Mouse (Mus musculus) ES-Bruce4 (cell line): Measurements from ENCODE around the gene Pdap1. TPM values are rescaled to one million over a fixed set of nuclear protein-coding genes. Genes with fewer than 3 reads are reported as not detected.

Experiments used
- H3K27ac ChIP-seq: 2 replicates; pipeline ENCODE4 v1.5.1; 2012; ENCODE audit warnings: low read length, inconsistent platforms; ENCODE audit not compliant: insufficient read depth
- H3K27me3 ChIP-seq: 2 replicates; pipeline ENCODE4 v1.6.1; 2012; ENCODE audit warnings: mild to moderate bottlenecking, low read length, inconsistent platforms; ENCODE audit not compliant: control insufficient read depth, poor library complexity, insufficient read depth, severe bottlenecking
- H3K36me3 ChIP-seq: 2 replicates; pipeline ENCODE4 v1.6.1; 2012; ENCODE audit warnings: inconsistent platforms, mild to moderate bottlenecking, low read length, moderate library complexity; ENCODE audit not compliant: control insufficient read depth, poor library complexity, insufficient read depth, severe bottlenecking
- H3K4me1 ChIP-seq: one replicate; pipeline ENCODE4 v1.8.1; 2011; ENCODE audit warnings: low read length; ENCODE audit not compliant: control insufficient read depth, insufficient read depth
- H3K4me3 ChIP-seq: 2 replicates; pipeline ENCODE4 v1.5.1; 2011; ENCODE audit warnings: low read depth, mild to moderate bottlenecking, low read length
- H3K9ac ChIP-seq: 2 replicates; pipeline ENCODE4 v1.6.1; 2012; ENCODE audit warnings: low read depth, mild to moderate bottlenecking, inconsistent platforms; ENCODE audit not compliant: poor library complexity, severe bottlenecking
- H3K9me3 ChIP-seq: replicated peaks from 2 replicates; pipeline ENCODE4 v1.6.1; 2012; ENCODE audit warnings: mild to moderate bottlenecking, low read length, inconsistent platforms; ENCODE audit not compliant: control insufficient read depth, poor library complexity, insufficient read depth, severe bottlenecking
- CTCF ChIP-seq: IDR thresholded peaks from one replicate; pipeline ENCODE4 v1.8.1; 2011; ENCODE audit warnings: low read depth, low read length
- EP300 ChIP-seq: IDR thresholded peaks from 2 replicates; pipeline ENCODE4 v1.6.1; 2011; ENCODE audit warnings: low read depth, low read length; ENCODE audit not compliant: insufficient read depth
- POLR2A ChIP-seq: IDR thresholded peaks from one replicate; pipeline ENCODE4 v1.8.1; 2011; ENCODE audit warnings: low read length; ENCODE audit not compliant: insufficient read depth
- polyA plus RNA-seq: library from polyadenylated mRNA; stranded (reverse); fragments of >200 nt; gene quantifications from 2 replicates; pipeline ENCODE4 v1.2.4, GENCODE M21; 2011; ENCODE audit warnings: low read depth; ENCODE audit not compliant: missing spikeins, insufficient read depth, insufficient read length

Gene Pdap1
- 229 and 237 TPM in 2 replicates for polyA plus RNA-seq

- Histone ChIP-seq H3K27ac (peak within 1 kb of the TSS; percentile 14; the same call in 1 of the 2 replicates), H3K9ac (peak within 1 kb of the TSS; percentile 94), H3K36me3 (peaks cover 40% of the 10 kb centered on the region), H3K4me1 (no peaks in the 10 kb centered on the region), H3K27me3 (no peaks in the 10 kb centered on the region), H3K4me3 (peak within 1 kb of the TSS; percentile 99), H3K9me3 (no peaks in the 10 kb centered on the region)
- TF ChIP-seq POLR2A (peak; percentile 85), CTCF (no peak)
These were observed at the start of gene Pdap1, which contains the start of gene Bud31 for GRCm38 (mm10) chr5:145139571-145140519. Pdap1 (minus strand) TSS chr5:145140238. Bud31 (plus strand) TSS chr5:145140362.

GRCm38 (mm10) chr5:145189416-145189815 lies 49.4 kb upstream of the Pdap1 start:
- no peak overlapping the region for H3K27ac ChIP-seq
- peaks cover 30% of the 10 kb centered on the region for H3K36me3 ChIP-seq
- no peaks in the 10 kb centered on the region for H3K27me3 ChIP-seq
- H3K9ac ChIP-seq = no peak overlapping the region
- TF ChIP-seq EP300 = no peak
- no peak for TF ChIP-seq POLR2A
- no peak for TF ChIP-seq CTCF
- no peaks in the 10 kb centered on the region for H3K4me1 ChIP-seq
- H3K4me3 ChIP-seq = no peak overlapping the region
- no peaks in the 10 kb centered on the region for H3K9me3 ChIP-seq

GRCm38 (mm10) chr5:145185244-145185643 lies 45.2 kb upstream of the Pdap1 start:
- TF ChIP-seq POLR2A (no peak), CTCF (no peak), EP300 (no peak)
- no peaks in the 10 kb centered on the region for H3K27me3 ChIP-seq

GRCm38 (mm10) chr5:145178461-145178980 lies 38.5 kb upstream of the Pdap1 start:
- no peak overlapping the region for H3K9ac ChIP-seq
- no peaks in the 10 kb centered on the region for H3K4me1 ChIP-seq
- peaks cover 57% of the 10 kb centered on the region for H3K36me3 ChIP-seq
- no peaks in the 10 kb centered on the region for H3K9me3 ChIP-seq
- H3K4me3 ChIP-seq = no peak overlapping the region
- no peaks in the 10 kb centered on the region for H3K27me3 ChIP-seq
- H3K27ac ChIP-seq = no peak overlapping the region
- no peak for TF ChIP-seq POLR2A

More at GRCm38 (mm10) chr5:145185244-145185643, 45.2 kb upstream of the Pdap1 start:
- H3K36me3 ChIP-seq = peaks cover 58% of the 10 kb centered on the region
- no peaks in the 10 kb centered on the region for H3K9me3 ChIP-seq
- no peaks in the 10 kb centered on the region for H3K4me1 ChIP-seq
- no peak overlapping the region for H3K4me3 ChIP-seq
- H3K27ac ChIP-seq = no peak overlapping the region
- H3K9ac ChIP-seq = no peak overlapping the region

GRCm38 (mm10) chr5:145167306-145167661 lies 27.2 kb upstream of the Pdap1 start:
- peak overlapping the region; percentile 100 for H3K4me3 ChIP-seq
- TF ChIP-seq EP300 = no peak
- no peak for TF ChIP-seq POLR2A
- TF ChIP-seq CTCF = no peak
- H3K9me3 ChIP-seq = no peaks in the 10 kb centered on the region
- peaks cover 9% of the 10 kb centered on the region; the same call in 1 of the 2 replicates for H3K36me3 ChIP-seq
- peak overlapping the region; percentile 95 for H3K9ac ChIP-seq
- peaks cover 3% of the 10 kb centered on the region for H3K4me1 ChIP-seq
- H3K27me3 ChIP-seq = no peaks in the 10 kb centered on the region
- H3K27ac ChIP-seq = peak overlapping the region; percentile 7; the same call in 1 of the 2 replicates
